Mouse (Mus musculus) gastrocnemius, postnatal 10 days (tissue): Measurements from ENCODE around the gene Pibf1. TPM values are rescaled to one million over a fixed set of nuclear protein-coding genes. Genes with fewer than 3 reads are reported as not detected.

ENCODE experiments used
- DNase-seq: peaks from one replicate; pipeline ENCODE4 v3.0.0; 2021; ENCODE audit warnings: mixed read lengths
- total RNA-seq, 2 experiments: library from RNA; stranded (reverse); gene quantifications; 2 replicates each; pipeline ENCODE4 v1.2.3; 2021

The Pibf1 gene
- total RNA-seq, 2 experiments from 2014 or later = 10.0 to 13.1 TPM

DNA sequence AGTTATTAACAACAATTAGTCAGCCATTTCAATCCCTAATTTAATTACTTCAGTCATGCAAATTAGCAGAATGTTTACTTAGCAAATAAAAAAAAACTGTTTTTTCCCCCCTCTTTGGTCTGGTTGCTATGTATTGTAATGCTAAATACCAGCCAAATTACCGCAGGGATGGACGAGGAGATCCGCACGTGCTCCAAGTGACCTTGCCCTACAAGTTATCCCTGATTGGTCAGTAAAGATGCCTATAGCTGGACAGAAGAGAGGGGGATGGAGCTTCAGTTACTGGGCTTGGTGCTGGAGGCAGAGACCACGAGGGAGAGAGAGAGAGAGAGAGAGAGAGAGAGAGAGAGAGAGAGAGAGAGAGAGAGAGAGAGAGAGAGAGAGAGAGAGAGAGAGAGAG lies 167.5 kb downstream of the Pibf1 start:
- no peak for DNase-seq

DNA sequence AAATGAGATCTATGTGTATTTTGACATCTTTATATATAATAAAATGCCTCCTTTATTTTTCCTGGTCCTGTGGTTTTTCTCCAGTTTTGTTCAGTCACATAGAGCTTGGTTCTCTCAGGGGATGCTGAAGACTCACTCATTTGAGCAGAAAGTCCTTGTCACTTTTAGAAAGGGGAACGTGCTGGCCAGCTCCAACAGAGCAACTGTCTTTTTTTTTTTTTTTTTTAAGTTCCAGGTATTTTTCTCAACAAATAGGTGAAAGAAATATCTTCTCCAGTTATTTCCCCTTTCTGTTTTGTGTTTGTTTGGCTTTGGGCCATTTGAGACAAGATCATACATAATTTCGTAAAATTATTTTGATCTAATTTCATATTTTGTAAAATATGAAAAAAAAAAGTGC lies 174.8 kb downstream of the Pibf1 start:
- no peak for DNase-seq

DNA sequence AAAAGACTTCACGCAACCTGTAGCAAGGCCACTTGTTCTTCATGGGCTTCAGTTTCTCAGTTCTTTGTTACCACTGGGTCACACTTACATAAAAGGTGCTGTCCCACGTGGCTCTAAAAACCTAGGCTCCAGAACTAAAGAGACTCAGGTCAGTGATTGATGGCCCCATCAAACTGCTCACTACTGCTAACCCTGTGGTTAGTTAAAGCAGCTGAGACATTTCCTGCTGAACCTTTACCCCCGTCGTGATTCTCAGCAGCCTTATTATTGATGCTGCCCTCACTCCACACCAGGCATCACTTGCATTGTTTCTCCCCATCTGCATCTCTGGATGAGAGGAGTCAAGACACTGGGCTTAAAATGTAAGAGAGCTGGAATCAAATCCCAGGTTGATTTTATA lies 176.6 kb downstream of the Pibf1 start:
- DNase-seq = no peak

DNA sequence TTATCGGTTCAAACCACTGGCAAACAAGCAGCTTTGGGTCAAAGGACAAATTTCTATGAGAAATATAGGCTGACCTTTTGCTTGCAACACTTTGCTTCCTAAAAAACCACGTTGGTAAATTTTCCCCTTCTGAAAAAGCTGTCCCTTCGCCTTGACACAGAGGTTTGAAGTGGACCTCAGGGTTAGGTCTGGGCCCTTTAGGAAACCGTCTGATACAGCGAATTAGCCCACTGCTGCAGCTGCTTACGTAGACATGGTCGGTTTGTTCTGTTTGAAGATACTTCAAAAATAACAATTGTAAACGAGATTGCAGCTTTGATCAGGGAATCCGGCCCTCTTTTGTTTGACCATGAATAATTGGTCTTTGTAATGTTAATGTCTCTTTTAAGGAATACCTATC lies 179.1 kb downstream of the Pibf1 start:
- DNase-seq = no peak

DNA sequence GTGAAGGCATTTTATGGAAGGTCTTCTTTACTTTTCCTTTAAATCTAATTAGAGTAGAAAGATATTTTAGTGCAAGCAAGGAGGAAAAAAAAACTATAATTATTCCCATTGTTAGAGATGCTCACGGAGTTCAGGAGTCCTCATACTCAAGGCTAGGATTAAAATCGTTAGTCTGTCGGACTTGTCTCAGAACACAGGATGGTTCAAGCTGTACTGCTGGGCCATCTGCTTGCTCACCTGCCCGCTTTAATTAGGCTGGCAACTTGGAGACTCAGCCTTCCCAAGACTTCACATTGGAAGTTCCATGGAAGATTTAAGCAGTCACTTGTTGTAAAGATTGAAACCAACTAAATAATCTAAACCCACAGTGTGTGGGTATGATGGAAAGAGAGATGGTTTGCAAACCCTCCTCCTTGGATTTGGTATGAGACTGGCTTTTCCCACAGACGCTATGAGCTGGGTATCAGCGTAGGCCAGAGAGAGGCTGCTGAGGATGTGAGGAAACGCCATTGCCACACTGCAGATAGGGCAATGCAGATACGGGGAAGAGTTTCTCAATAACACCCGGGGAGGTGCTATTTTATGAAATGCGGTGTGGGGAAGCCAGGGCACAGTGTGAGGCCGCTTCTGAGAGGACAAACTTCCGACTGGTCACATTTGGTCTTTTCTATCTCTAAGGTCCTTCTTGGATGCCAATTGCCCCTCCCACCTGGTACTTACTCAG lies 179.7 kb downstream of the Pibf1 start:
- DNase-seq = no peak

DNA sequence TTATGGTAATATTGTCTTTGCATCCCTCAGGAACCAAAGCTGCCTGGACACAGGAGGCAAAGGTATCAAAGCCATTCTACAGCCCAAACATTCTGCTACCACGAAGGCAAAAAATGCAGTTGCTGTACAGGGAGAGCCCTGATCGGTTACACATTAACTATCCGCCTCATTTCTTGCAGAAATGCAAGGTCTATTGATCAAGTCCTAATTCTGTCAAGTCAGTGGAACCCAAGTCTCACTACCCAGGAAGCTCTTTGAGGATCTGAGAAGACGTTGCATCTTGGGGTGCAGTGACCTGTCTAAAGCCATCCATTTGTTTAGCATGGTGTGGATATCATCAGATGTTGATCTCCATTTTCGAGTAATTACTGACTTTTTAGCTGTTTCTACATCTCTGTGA lies 181.2 kb downstream of the Pibf1 start:
- DNase-seq = no peak

DNA sequence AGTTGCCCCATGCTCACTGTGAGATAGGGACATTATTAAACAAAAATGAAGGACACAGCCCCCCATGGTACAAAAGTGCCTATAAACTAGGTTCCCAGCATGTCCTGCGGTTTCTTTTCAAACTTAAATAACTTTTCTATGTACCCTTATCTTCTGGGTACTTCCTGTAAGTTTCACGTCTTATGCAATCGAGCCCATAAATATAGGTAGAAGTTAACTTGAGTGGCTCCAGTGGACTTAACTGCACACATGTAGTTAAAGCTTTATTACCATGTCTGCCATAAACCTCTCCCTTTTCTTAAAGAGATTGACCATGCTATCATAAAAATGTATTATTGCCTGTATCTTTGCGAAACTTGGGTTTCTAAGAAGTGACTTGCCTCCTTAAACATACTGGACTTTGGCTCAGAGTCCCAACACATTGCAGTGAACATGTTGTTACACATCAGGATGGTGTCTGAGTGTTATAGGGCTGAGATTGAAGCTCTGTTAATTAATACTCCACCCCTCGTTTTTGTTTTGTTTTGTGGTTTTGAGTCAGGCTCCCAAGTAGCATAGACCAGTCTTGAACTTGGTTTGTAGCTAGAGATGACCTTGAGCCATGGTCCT lies 181.7 kb downstream of the Pibf1 start:
- DNase-seq = no peak

DNA sequence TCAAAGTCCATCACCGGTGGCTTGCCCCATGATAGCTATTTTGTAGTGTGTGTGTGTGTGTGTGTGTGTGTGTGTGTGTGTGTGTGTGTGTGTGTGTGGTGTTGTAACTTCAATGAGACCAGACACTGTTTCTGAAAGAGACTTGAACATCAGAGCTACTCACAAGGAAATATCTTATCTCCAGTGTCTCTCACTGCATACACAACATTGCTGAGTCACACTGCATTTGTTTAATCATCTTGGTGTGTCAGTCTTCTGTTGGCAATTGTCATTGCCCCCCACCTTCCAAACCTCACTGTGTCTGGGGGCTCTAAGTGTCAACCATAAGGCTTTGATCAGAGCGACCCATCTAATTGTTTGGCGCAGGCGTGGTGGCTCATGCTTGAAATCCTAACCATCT lies 186.3 kb downstream of the Pibf1 start:
- DNase-seq = no peak

DNA sequence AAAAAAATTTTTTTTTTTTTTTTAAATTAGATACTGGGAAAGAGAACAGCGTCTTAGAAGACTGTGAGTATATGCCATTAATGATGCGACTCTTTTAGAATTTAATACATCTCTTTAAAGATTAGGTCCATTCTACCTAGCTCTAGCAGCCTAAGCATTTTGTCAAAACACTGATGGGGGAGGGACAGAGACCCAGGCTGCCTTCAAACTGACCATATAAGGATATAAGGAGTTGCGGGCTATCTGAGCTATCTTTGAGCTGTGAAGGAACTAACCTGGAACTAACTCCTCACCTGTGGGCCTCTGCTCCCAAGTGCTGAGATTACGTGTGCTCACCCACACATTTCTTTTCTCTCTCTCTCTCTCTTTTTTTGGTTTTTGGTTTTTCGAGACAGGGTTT lies 193.0 kb downstream of the Pibf1 start:
- DNase-seq = no peak

DNA sequence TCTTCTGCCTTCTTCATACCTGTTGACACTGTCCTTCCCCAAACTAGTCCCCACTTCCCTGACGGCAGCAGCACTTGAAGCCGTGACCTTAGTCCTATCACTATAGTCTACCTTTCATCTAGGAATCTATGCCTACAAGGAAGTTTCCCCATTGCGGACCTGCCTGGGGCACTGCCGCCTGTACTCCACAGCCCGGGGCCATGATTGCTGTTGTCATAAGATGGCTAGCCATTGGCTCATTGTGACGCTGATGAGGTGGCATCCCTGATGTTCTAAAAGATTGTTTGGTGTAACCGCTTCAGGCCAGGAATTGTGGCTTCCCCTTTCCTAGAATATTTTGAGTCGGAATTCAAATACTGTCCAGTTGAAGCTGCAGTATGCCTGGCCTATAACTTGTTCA lies 195.2 kb downstream of the Pibf1 start:
- DNase-seq = no peak

DNA sequence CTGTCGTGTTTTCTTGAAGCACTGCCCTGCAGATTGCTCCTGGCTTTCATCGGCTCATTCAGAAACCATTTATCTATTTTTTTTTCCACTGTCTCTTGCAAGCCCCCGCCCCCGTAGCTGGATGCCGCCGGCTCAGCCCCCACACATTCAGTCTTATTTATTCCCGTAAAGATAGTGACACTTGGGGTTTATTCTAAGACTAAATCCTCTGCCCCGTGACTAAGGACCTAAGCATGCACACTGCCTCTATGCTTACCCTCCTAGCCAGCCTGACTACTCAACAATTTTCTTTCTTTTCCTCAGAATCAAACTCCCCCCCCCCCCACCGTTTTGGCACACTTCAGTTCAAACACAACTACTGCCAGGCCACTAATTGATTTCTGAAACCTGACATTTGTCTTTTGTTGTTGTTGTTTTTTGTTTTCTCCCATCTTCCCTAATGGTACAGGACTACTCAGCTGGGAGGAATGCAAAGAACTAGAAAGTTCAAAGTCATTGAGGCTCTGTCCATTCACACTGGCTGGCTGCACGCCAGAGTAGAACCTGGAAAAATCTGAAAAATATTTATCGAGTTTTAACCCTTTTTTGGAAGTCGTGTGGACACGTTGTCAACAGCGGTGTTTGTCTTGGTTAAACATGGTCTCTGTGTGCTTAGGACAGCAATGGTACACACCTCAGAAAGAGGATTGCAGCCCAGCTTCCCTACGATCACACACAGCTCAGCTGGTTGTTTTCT lies 196.6 kb downstream of the Pibf1 start:
- DNase-seq = no peak

DNA sequence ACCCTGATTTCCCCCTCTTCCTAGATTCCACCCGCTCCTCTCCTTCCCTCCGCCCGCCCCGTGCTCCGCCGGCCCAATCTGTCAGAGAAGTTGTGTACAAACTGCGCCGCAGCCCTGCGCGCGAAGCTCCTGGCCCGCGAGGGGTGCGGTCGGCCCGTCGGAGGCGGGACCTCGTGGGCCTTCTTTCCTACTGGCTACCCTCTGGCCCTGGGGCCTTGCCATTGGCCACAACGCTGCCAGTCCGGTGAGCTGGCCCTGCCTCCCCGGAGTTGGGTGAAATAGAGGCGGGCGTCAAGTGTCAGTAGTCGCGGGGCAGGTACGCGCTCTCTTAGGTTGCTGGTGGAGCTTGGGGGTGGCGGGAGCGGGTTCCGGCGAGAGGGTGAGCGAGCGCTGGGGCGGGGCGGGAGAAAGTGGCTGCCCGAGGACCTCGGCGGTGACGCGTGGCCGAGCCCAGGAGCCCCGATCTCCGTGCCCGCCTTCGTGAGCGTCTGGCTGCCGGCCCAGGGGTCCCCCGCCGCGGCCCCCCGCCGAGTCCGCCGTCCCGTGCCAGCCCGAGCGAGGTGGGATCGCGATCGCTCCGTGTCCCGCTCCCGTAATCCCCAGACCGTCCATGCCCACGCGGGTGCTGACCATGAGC lies 199.3 kb downstream of the Pibf1 start, which contains the start of gene Klf5:
Klf5 (plus strand) TSS at position 307 of the 637 bp plus-strand sequence.
- DNase-seq = peak; percentile 94

DNA sequence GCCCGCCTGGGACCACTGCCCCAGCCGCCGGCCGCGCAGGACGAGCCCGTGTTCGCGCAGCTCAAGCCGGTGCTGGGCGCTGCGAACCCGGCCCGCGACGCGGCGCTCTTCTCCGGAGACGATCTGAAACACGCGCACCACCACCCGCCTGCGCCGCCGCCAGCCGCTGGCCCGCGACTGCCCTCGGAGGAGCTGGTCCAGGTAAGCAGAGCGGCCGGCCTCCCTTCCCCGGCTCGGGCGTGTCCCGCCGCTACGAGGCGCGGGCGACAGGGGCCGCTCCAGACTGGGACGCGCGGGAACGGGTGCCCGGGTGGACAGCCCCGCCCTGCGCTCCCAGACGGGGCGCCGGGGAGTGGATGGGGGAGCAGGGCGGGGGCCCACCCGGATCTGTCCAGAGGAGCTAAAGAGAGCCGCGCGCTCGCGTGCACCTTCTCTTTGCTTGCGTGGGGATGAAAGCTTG lies 199.8 kb downstream of the Pibf1 start:
- peak; percentile 70 for DNase-seq

DNA sequence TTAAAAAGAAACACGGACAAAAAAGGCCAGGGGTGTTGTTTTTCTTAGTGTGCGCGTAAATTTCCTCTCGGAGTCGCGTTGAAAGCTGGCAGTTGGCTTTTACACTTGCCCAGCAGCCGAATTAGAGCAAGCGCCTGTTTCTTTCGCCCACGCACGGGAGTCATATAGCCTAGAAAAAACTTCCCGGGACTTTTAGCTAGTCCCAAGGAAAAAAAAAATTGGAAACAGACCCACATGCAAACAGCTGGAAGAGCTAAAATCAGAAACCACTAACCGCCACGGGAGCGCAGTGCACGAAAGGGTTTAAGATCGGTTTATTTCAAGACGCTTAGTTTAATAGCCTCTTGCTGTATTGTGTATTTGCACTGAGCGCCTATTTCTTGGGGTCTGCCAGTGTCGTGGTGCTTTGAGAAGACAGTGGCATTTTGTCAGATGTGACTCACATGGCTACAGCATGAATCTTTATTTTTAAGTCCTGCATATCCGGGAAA lies 200.5 kb downstream of the Pibf1 start:
- DNase-seq = peak; percentile 10

DNA sequence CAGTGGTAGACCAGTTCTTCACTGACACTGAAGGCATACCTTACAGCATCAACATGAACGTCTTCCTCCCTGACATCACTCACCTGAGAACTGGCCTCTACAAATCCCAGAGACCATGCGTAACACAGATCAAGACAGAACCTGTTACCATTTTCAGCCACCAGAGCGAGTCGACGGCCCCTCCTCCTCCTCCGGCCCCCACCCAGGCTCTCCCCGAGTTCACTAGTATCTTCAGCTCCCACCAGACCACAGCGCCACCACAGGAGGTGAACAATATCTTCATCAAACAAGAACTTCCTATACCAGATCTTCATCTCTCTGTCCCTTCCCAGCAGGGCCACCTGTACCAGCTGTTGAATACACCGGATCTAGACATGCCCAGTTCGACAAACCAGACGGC lies 202.2 kb downstream of the Pibf1 start:
- no peak for DNase-seq

Other genes with a start within 250 kb of the Pibf1 start
- gene Rpl36a-ps1, start 105.1 kb upstream of the Pibf1 start, total RNA-seq = 1 to 10 TPM; 1.2 to 6.3 TPM
- gene Mzt1, start 53.3 kb upstream of the Pibf1 start, total RNA-seq = 10 to 100 TPM; 22.5 to 26.6 TPM
- 1 to 10 TPM; 3.6 to 4.4 TPM for gene Bora, start 53.2 kb upstream of the Pibf1 start, total RNA-seq
- gene Dis3, start 346 bp downstream of the Pibf1 start, total RNA-seq = 10 to 100 TPM; 17.7 to 20.0 TPM
- 10 to 100 TPM; 15.1 to 20.2 TPM for gene Klf5, start 199.3 kb downstream of the Pibf1 start, total RNA-seq